Mouse (Mus musculus) megakaryocyte, embryonic 14.5 days (primary cell): Measurements from ENCODE around the gene Appbp2.

Source experiments
- FLI1 ChIP-seq: IDR thresholded peaks from 2 replicates; pipeline ENCODE4 v1.6.1; 2012; ENCODE audit warnings: low read length, inconsistent platforms, mixed read lengths
- GATA1 ChIP-seq: IDR thresholded peaks from 3 replicates; pipeline ENCODE4 v1.6.1; 2012; ENCODE audit warnings: mixed read lengths, low read length, inconsistent platforms, borderline replicate concordance

DNA sequence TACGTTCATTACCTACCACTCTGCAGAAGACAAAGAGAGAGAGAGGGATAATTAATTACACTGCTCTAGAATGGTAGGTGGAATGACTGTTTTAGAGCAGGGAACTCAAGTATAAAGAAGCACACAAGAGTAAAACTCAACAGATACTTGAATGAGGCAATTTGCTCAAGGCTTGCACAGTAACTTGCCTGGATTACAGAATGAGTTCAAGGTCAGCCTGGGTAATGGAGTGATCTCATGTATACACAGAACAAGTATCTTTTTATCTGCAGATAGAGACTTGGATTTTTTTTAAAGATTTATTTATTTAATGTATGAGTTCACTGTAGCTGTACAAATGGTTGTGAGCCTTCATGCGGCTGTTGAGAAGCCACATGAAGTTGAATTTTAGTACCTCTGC lies 23.8 kb downstream of the Appbp2 start:
- TF ChIP-seq GATA1 = no peak
- no peak for TF ChIP-seq FLI1
